Comparison of ENCODE assay signal across 16 mouse cellular contexts in genomic region chr9:21555198-21555742, GRCm38 (mm10). TPM values are rescaled to one million over a fixed set of nuclear protein-coding genes. Genes with fewer than 3 reads are reported as not detected.
A peak's percentile ranks its signal among the peaks of the same experiment; 100 is the strongest.
DNase-seq lines count a peak whose midpoint lies in the region; ATAC-seq and TF ChIP-seq lines count a peak whose summit lies in the region.
"Had no signal": no experiment of that assay in that cellular context is flagged by ENCODE, and none has a peak within 500 bp of the region (broad histone marks: within the 10 kb centered on the region; RNA-seq: fewer than 3 reads in every experiment).

No protein-coding gene starts in this region.

- no peak overlapping the region for H3K4me2 ChIP-seq in heart, postnatal 0 days (ENCODE audit: low read depth, low read length)
- H3K4me2 ChIP-seq in liver, embryonic 12.5 days = peak overlapping the region; percentile 17; the same call in 1 of the 2 replicates
- H3K4me2 ChIP-seq: midbrain, embryonic 15.5 days had no signal

- TF ChIP-seq CTCF in heart, postnatal 0 days (IDR thresholded peaks at IDR 0.05; ENCODE audit: low read depth) = no peak
- peak; percentile 26 for TF ChIP-seq CTCF in Patski (IDR thresholded peaks at IDR 0.05)

- no peak for ATAC-seq in heart, postnatal 0 days (ENCODE audit: insufficient read depth, low read depth)
- no peak for ATAC-seq in Patski
- ATAC-seq in liver, embryonic 12.5 days = peak; percentile 26
- ATAC-seq: forebrain, embryonic 14.5 days; midbrain, embryonic 15.5 days had no signal

- H3K27ac ChIP-seq in heart, postnatal 0 days (ENCODE audit: low read depth) = 0 out of 2 replicates have a peak overlapping the region, but pooled peaks have one; percentile 16
- peak overlapping the region; percentile 79 for H3K27ac ChIP-seq in liver, embryonic 12.5 days
- H3K27ac ChIP-seq: midbrain, embryonic 15.5 days had no signal

- CTCF ChIA-PET in Patski (lab: Charles Lee) = interaction anchor here (1.1 to 1.6 kb wide), 4 partner anchors 9 to 46 kb away, joined by 3 to 5 read pairs (median 3); no protein-coding TSS in a partner anchor

- H3K9ac ChIP-seq in heart, postnatal 0 days (replicated peaks; ENCODE audit: low read depth, low read length) = no peak overlapping the region
- peak overlapping the region; percentile 17; the same call in 1 of the 2 replicates for H3K9ac ChIP-seq in liver, embryonic 12.5 days
- H3K9ac ChIP-seq: midbrain, embryonic 15.5 days had no signal

- H3K4me1 ChIP-seq in heart, postnatal 0 days (ENCODE audit: control insufficient read depth, insufficient read depth) = peaks cover 18% of the 10 kb centered on the region
- peaks cover 77% of the 10 kb centered on the region for H3K4me1 ChIP-seq in liver, embryonic 12.5 days

- WGBS in heart, postnatal 0 days = 90% methylated on average over 6 of the region's 6 CpGs
- WGBS in liver, embryonic 12.5 days (ENCODE audit: insufficient replicate concordance) = 61% methylated on average over 6 of the region's 6 CpGs

- no peak for TF ChIP-seq EP300 in heart, postnatal 0 days (IDR thresholded peaks at IDR 0.05; ENCODE audit: low read depth)

- H3K27me3 ChIP-seq in heart, postnatal 0 days (ENCODE audit: control insufficient read depth, insufficient read depth, low read length) = no peaks in the 10 kb centered on the region
- no peaks in the 10 kb centered on the region for H3K27me3 ChIP-seq in Patski
- H3K27me3 ChIP-seq in liver, embryonic 12.5 days (replicated peaks) = no peaks in the 10 kb centered on the region
- H3K27me3 ChIP-seq: midbrain, embryonic 15.5 days had no signal

- POLR2A ChIA-PET in Patski (lab: Charles Lee) = interaction anchor here (0.7 kb wide), 1 partner anchor 43 kb away, joined by 3 read pairs; no protein-coding TSS in a partner anchor

- no peak overlapping the region for H3K4me3 ChIP-seq in heart, postnatal 0 days (ENCODE audit: low read depth, low read length)
- H3K4me3 ChIP-seq in liver, embryonic 12.5 days = no peak overlapping the region
- H3K4me3 ChIP-seq: midbrain, embryonic 15.5 days had no signal

- 0 out of 2 replicates have a peak, but pooled peaks cover 2% of the 10 kb centered on the region for H3K36me3 ChIP-seq in heart, postnatal 0 days (replicated peaks; ENCODE audit: control insufficient read depth, insufficient read depth, low read length)
- H3K36me3 ChIP-seq in liver, embryonic 12.5 days = peaks cover 47% of the 10 kb centered on the region
- H3K36me3 ChIP-seq: midbrain, embryonic 15.5 days had no signal

- in situ Hi-C loops in Patski (cut with MboI; ENCODE audit: low pct_unique_long_range_greater_than_20kb) = no loop called here

- intact Hi-C loops in heart, postnatal 10 days (cut with DNase I) = no loop called here

- H3K9me3 ChIP-seq in heart, postnatal 0 days (replicated peaks; ENCODE audit: control insufficient read depth, low read length) = no peaks in the 10 kb centered on the region
- no peaks in the 10 kb centered on the region for H3K9me3 ChIP-seq in liver, embryonic 12.5 days (replicated peaks)
- H3K9me3 ChIP-seq: G1E; midbrain, embryonic 15.5 days had no signal

- no peak for DNase-seq in heart, postnatal 0 days (ENCODE audit: low spot score)
- no peak for DNase-seq in heart, postnatal 10 days
- peak; percentile 35 for DNase-seq in 3T3-L1 (ENCODE audit: low read depth, low spot score)
- DNase-seq in Patski (ENCODE audit: low read depth, low spot score) = no peak
- no peak for DNase-seq in frontal cortex, adult 2 months (ENCODE audit: extremely low spot score in 1 of 2, low spot score in 1 of 2)
- no peak for DNase-seq in layer of hippocampus, postnatal 10 days (ENCODE audit: low spot score in 2 of 2)
- DNase-seq in cerebellum, adult 11 months = no peak
- DNase-seq: B cell, adult 2 months; cerebellum, adult 9-10 months; heart, postnatal 4 days; kidney, adult 9 months; right cerebral cortex, postnatal 14 days had no signal

RNA-seq across cellular contexts. Expression of gene Carm1, which starts 8.6 kb away (rescaled TPM):
- 49.5 and 78.3 TPM in 2 replicates for total RNA-seq in heart, postnatal 0 days (2014; rRNA removed; ENCODE audit: low replicate concordance)
- polyA plus RNA-seq in heart, postnatal 0 days (2015; fragmentation: Nextera tagmentation; extraction: Ambion mirVana) = 11.3 and 12.7 TPM in 2 replicates
- total RNA-seq in heart, postnatal 10 days (2021) = 10 to 100 TPM; 65.9 to 66.1 TPM
- polyA plus RNA-seq in Patski (2021) = 61.7 TPM
- polyA plus RNA-seq in liver, embryonic 12.5 days (2016; fragmentation: Nextera tagmentation; extraction: Ambion mirVana) = 39.0 and 41.0 TPM in 2 replicates
- polyA plus RNA-seq in frontal cortex, adult 2 months (2012; rRNA removed) = 63.6 and 74.3 TPM in 2 replicates
- 10 to 100 TPM; 75.7 to 84.3 TPM for total RNA-seq in layer of hippocampus, postnatal 10 days (2021)

RNA-seq across cellular contexts. Expression of gene AB124611, which starts 29.3 kb away (rescaled TPM):
- 0.15 and 3.3 TPM in 2 replicates for total RNA-seq in heart, postnatal 0 days (2014; rRNA removed; ENCODE audit: low replicate concordance)
- polyA plus RNA-seq in heart, postnatal 0 days (2015; fragmentation: Nextera tagmentation; extraction: Ambion mirVana) = 1.00 and 1.6 TPM in 2 replicates
- 1 to 10 TPM; 1.1 to 1.5 TPM for total RNA-seq in heart, postnatal 10 days (2021)
- polyA plus RNA-seq in Patski (2021) = not detected
- 2.6 and 3.1 TPM in 2 replicates for polyA plus RNA-seq in liver, embryonic 12.5 days (2016; fragmentation: Nextera tagmentation; extraction: Ambion mirVana)
- 0.53 and 0.56 TPM in 2 replicates for polyA plus RNA-seq in frontal cortex, adult 2 months (2012; rRNA removed)
- total RNA-seq in layer of hippocampus, postnatal 10 days (2021) = under 1 TPM; 0.30 to 0.67 TPM

RNA-seq across cellular contexts. Expression of gene Timm29, which starts 37.3 kb away (rescaled TPM):
- 33.4 and 44.6 TPM in 2 replicates for total RNA-seq in heart, postnatal 0 days (2014; rRNA removed; ENCODE audit: low replicate concordance)
- polyA plus RNA-seq in heart, postnatal 0 days (2015; fragmentation: Nextera tagmentation; extraction: Ambion mirVana) = 23.2 and 23.7 TPM in 2 replicates
- 10 to 100 TPM; 45.7 to 45.8 TPM for total RNA-seq in heart, postnatal 10 days (2021)
- polyA plus RNA-seq in Patski (2021) = 38.9 TPM
- polyA plus RNA-seq in liver, embryonic 12.5 days (2016; fragmentation: Nextera tagmentation; extraction: Ambion mirVana) = 31.6 and 32.8 TPM in 2 replicates
- polyA plus RNA-seq in frontal cortex, adult 2 months (2012; rRNA removed) = 53.2 TPM in 2 replicates
- 10 to 100 TPM; 53.7 to 54.6 TPM for total RNA-seq in layer of hippocampus, postnatal 10 days (2021)

RNA-seq across cellular contexts. Expression of gene Yipf2, which starts 37.4 kb away (rescaled TPM):
- 12.3 and 17.6 TPM in 2 replicates for total RNA-seq in heart, postnatal 0 days (2014; rRNA removed; ENCODE audit: low replicate concordance)
- 9.1 and 11.9 TPM in 2 replicates for polyA plus RNA-seq in heart, postnatal 0 days (2015; fragmentation: Nextera tagmentation; extraction: Ambion mirVana)
- 1 to 10 TPM; 6.8 to 7.9 TPM for total RNA-seq in heart, postnatal 10 days (2021)
- 39.0 TPM for polyA plus RNA-seq in Patski (2021)
- 10.0 and 10.5 TPM in 2 replicates for polyA plus RNA-seq in liver, embryonic 12.5 days (2016; fragmentation: Nextera tagmentation; extraction: Ambion mirVana)
- polyA plus RNA-seq in frontal cortex, adult 2 months (2012; rRNA removed) = 27.6 and 27.8 TPM in 2 replicates
- 10 to 100 TPM; 11.3 to 12.3 TPM for total RNA-seq in layer of hippocampus, postnatal 10 days (2021)

RNA-seq across cellular contexts. Expression of gene Tmed1, which starts 45.2 kb away (rescaled TPM):
- 70.5 and 99.3 TPM in 2 replicates for total RNA-seq in heart, postnatal 0 days (2014; rRNA removed; ENCODE audit: low replicate concordance)
- 83.7 and 89.1 TPM in 2 replicates for polyA plus RNA-seq in heart, postnatal 0 days (2015; fragmentation: Nextera tagmentation; extraction: Ambion mirVana)
- total RNA-seq in heart, postnatal 10 days (2021) = 10 to 100 TPM; 44.8 to 46.7 TPM
- 63.0 TPM for polyA plus RNA-seq in Patski (2021)
- 42.8 and 44.0 TPM in 2 replicates for polyA plus RNA-seq in liver, embryonic 12.5 days (2016; fragmentation: Nextera tagmentation; extraction: Ambion mirVana)
- polyA plus RNA-seq in frontal cortex, adult 2 months (2012; rRNA removed) = 20.9 and 27.1 TPM in 2 replicates
- total RNA-seq in layer of hippocampus, postnatal 10 days (2021) = 10 to 100 TPM; 17.7 to 21.2 TPM
